Mouse (Mus musculus): ENCODE measurements at regions not wholly inside any gene's neighbourhood (a gene's known extent, or its start where the extent isn't known, plus 50 kb on each side); places are given as distances from the start of the nearest gene placed in this dataset.

DNA sequence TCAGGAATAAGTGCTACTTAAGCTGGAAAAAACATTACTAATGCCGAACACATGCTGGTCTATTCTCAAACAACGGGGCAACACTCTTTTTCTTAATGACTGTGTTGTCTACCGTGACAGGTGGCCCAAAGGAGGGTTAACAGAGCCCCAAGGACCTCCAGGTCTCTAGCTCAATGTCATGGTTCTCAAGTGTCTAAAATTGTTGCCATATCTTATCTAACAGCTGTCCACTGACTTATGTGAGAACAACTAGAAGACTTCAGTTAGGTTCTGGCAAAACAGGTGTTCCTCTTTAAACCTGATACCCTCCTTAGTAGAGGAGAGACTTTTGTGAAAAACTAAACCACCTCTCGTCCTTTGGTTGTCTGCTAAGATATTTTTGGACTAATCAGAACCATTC is 257.4 kb upstream of the Tbl1xr1 start:
- no peak for DNase-seq (ENCODE audit: low spot score in 2 of 2)

DNA sequence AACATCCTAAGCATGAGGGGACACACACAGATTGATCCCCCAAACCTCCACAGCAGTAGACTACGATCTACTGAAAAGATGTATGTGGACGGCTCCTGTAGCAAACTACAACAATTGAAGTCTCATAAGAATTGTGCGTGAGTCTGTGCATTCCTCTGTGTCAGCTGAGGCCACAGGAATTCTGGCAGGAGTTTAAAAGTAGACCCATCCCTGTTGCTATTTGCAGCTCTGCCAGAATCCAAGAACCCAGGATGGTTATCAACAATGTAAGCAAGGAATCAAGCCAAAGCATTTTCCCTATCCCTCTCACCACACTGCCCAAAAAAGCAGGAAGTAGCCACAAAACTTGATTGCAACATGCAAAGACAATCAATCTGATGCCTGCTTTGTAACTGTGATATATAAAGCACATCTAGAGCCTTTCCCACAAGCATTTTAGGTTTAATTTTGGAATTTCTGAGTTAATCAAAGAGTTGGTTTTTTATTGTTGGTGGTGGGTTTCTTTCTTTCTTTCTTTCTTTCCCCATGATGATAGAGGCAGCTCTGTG is 256.3 kb upstream of the Tbl1xr1 start:
- DNase-seq (ENCODE audit: low spot score in 2 of 2) = no peak

GRCm38 (mm10) chr3:21822675-21823074 is 253.8 kb upstream of the Tbl1xr1 start:
- no peak for DNase-seq (ENCODE audit: low spot score in 2 of 2)

DNA sequence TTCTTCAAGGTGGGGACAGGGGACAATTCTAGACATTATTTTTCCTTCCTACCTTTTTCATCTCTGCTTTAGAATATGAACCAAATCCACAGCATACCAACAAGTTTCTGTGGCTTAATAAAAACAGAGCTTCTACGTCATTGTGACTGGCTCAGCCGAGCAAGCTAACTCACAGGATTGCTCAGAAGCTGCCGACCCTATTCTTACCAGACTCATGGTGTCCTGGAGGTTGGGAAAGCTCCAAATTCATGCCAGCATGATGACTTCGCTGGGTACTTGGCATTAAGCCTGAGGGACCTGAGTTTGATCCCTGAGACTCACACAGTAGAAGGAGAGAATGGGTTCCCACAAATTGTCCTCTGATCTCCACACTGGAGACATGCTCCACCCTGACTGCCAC is 253.1 kb upstream of the Tbl1xr1 start:
- no peak for DNase-seq (ENCODE audit: low spot score in 2 of 2)

GRCm38 (mm10) chr3:21824101-21824880 is 252.2 kb upstream of the Tbl1xr1 start:
- no peak for DNase-seq (ENCODE audit: low spot score in 2 of 2)

GRCm38 (mm10) chr3:21824913-21825610 is 251.4 kb upstream of the Tbl1xr1 start:
- DNase-seq (ENCODE audit: low spot score in 2 of 2) = no peak

- DNase-seq (ENCODE audit: low spot score in 2 of 2) = no peak
Measured at GRCm38 (mm10) chr3:21827656-21828055, 248.8 kb upstream of the Tbl1xr1 start.

DNA sequence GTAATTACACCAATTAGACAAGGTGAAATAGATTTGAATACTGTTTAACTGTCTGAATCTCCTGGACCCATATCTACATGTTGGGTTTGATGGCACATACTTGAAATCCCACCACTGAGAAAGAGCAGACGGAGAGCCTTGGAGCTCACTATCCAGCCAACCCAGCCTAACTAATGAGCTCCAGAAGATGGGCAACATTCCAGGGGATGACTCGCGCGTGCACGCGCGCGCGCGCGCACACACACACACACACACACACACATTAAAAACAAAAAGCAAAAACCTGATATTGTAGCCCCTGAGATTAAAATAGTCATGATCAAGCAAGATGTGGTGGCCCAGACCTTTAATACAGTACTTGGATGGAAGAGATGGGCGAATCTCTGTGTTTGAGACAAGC is 243.3 kb upstream of the Tbl1xr1 start:
- no peak for DNase-seq (ENCODE audit: low spot score in 2 of 2)

DNA sequence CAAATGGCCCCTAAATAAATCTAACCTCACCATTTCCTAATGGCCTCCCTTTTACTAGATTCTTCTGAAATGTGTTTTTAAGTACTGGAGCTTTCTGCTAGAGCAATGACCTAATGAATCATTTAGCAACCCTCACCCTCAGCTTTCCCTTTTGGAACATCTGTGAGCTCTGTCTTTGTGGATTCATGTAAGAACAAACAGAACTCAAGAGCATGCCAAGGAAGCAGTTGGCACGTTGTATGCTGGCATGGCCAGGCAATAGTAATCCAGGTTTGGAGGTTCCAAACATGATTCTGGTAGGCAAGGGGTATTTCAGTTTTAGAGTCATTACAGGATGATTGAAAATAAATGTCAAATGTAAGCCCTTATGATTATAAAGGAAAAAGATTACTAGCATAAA is 240.9 kb upstream of the Tbl1xr1 start:
- no peak for DNase-seq (ENCODE audit: low spot score in 2 of 2)

GRCm38 (mm10) chr3:21837297-21837946 is 239.0 kb upstream of the Tbl1xr1 start:
- no peak for DNase-seq (ENCODE audit: low spot score in 2 of 2)

DNA sequence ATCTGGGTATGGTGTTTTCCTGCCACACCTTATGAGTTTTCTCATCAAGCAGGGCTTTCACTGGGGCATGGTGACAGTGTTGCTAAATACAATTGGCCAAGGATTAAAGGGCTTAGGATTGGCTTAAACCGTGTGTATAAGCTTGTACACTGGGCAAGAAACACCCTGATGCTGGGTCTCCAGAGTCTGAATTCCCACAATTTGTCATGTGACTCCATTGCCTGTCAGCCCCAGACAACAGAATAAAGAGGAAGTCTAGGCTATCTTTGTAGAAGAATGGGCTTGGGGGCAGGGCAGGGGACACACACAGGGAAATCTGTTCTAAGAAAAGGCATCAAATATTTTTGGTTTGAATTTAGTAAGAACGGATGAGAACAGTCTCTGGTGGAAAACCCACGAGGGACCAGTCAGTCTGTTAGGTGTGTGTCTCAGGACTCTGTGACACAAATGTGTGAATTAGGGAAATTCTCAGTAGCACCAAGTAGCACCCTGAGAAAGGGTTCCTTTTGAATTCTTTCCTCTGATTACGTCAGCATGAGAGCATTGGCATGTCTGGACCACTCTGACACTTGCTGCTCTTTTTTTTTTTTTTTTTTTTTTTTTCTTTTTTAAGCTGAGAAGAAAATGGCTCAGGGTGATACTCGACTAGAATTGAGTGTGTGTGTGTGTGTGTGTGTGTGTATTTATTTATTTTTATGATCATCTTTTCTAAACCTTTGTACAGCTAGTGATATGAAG is 235.5 kb upstream of the Tbl1xr1 start:
- DNase-seq (ENCODE audit: low spot score in 2 of 2) = no peak

DNA sequence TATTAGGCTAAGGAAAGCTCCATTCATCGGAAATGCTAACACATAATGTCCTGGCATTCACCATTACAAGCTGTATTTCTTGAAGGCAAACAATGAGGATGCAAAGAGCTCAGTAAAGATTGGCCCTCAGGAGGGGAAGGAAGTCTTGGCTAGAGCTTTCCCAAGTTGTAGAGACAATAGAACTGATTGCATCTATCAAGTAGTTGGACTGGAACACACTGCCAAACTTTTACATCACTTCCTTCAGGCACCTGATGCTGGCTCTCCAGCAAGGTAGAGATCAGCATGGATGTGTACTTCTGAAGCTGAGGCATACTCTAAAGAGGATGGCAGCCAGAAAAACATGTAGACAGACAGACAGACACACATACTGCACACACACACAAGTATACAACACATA is 234.9 kb upstream of the Tbl1xr1 start:
- DNase-seq (ENCODE audit: low spot score in 2 of 2) = no peak

- DNase-seq (ENCODE audit: low spot score in 2 of 2) = no peak
Measured at GRCm38 (mm10) chr3:21842545-21843291, 233.7 kb upstream of the Tbl1xr1 start.

- DNase-seq (ENCODE audit: low spot score in 2 of 2) = no peak
Measured at GRCm38 (mm10) chr3:21843292-21843852, 233.1 kb upstream of the Tbl1xr1 start.

GRCm38 (mm10) chr3:21849831-21850230 is 226.6 kb upstream of the Tbl1xr1 start:
- no peak for DNase-seq (ENCODE audit: low spot score in 2 of 2)

DNA sequence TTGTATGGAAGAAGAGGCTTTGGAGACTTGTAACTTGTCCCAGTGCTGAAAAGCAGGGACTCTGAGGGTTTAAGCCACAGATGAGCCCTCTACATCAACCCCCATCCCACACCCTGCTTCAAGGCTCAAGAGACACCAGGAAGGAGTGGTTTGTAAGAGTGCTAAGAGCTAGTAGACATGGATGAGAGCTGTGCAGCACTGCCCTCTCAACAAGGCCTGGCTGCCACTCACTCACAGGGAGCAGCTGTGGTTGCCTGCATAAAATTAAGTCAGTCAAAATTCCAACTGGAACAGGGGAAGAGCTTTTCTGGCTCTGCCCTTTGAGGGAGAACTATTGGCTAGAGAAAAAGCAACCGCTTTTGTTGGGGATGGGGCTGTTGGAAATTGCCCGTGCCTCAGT is 225.5 kb upstream of the Tbl1xr1 start:
- DNase-seq (ENCODE audit: low spot score in 2 of 2) = no peak

GRCm38 (mm10) chr3:21854340-21854739 is 222.1 kb upstream of the Tbl1xr1 start:
- no peak for DNase-seq (ENCODE audit: low spot score in 2 of 2)

- DNase-seq (ENCODE audit: low spot score in 2 of 2) = no peak
Measured at GRCm38 (mm10) chr3:21859436-21859835, 217.0 kb upstream of the Tbl1xr1 start.

GRCm38 (mm10) chr3:21860915-21861635 is 215.4 kb upstream of the Tbl1xr1 start:
- no peak for DNase-seq (ENCODE audit: low spot score in 2 of 2)

DNA sequence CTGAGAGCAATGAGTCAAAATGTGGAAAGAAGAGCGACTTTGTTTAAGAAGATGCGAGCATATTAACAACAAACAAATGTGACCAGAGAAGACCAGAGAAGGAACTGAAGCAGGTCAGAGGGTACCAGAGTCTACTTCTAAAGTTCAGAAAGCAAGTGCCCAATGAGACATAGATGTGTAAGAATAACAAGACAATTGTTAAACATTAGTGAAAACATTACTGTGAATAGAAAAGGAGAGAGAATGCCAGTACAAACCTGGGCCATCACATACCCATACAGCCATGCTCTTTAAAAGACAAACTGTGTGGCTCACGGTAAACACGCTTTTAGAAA is 214.8 kb upstream of the Tbl1xr1 start:
- DNase-seq (ENCODE audit: low spot score in 2 of 2) = no peak
